Mouse (Mus musculus) embryonic fibroblast, embryonic 13.5 days (primary cell): Measurements from ENCODE around the gene Slc35c1.

Source experiments
- CTCF ChIP-seq: IDR thresholded peaks from 2 replicates; pipeline ENCODE4 v1.5.1; 2011; ENCODE audit warnings: mild to moderate bottlenecking, control low read depth, low read length, moderate library complexity, borderline replicate concordance; ENCODE audit not compliant: insufficient read depth
- POLR2A ChIP-seq: IDR thresholded peaks from 2 replicates; pipeline ENCODE4 v1.6.1; 2011; ENCODE audit warnings: low read depth, mild to moderate bottlenecking, control low read depth, low read length, moderate library complexity

- no peak for TF ChIP-seq CTCF
- TF ChIP-seq POLR2A, result no peak
Measured at GRCm38 (mm10) chr2:92443313-92443712, 17.0 kb downstream of the Slc35c1 start.
